Comparison of ENCODE assay signal across 17 mouse cellular contexts in the genomic region with DNA sequence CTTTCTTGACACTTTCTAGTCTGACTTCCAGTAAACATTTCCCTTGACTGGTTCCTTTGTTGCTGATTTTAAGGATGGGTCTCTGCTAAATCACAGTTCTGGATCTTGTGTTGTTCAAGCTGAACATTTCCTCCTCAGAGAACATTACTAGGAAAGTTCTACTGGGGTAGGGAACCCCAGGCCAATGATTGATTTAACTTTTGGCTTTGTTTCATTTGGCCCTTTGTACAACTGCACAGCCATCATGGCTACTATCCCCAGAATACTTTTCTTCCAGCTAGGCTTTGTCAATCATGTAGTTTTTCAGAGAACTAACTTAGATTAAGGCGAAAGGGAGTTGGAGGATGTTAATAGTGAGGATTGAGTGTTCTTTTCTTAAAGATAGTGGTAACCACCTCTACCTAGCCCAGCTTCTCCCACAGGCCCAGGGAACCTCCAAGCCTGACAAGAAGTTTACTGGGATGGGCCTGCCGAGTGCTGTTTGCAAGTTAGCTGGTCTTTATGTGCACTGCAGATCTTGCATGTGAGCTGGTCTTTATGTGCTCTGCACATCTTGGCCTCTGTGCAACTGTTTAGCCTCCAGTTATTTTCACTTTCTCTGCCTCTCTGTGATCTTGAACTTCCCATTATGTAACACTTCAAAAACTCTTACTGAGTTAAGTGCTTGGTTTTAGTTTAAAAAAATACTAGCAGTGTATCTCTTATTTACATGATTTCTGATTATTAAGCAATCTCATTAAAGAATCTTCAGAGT. TPM values are rescaled to one million over a fixed set of nuclear protein-coding genes. Genes with fewer than 3 reads are reported as not detected.
DNase-seq lines count a peak whose midpoint lies in the region; ATAC-seq and TF ChIP-seq lines count a peak whose summit lies in the region.
"Had no signal": no experiment of that assay in that cellular context is flagged by ENCODE, and none has a peak within 500 bp of the region (broad histone marks: within the 10 kb centered on the region; RNA-seq: fewer than 3 reads in every experiment).

No protein-coding gene starts in this region.

- no peak for TF ChIP-seq EP300 in heart, adult 2 months (IDR thresholded peaks at IDR 0.05; ENCODE audit: insufficient read depth, low read depth, low read length)

- H3K4me2 ChIP-seq in liver, embryonic 12.5 days, result no peak overlapping the region
- H3K4me2 ChIP-seq in embryonic facial prominence, embryonic 13.5 days, result 0 out of 2 replicates have a peak overlapping the region, but pooled peaks have one; percentile 1
- H3K4me2 ChIP-seq: heart, embryonic 11.5 days; neural tube, embryonic 13.5 days had no signal

- peaks cover 8% of the 10 kb centered on the region for H3K4me1 ChIP-seq in heart, adult 2 months (ENCODE audit: control insufficient read depth, insufficient read depth, low read length)
- H3K4me1 ChIP-seq in liver, adult 2 months (ENCODE audit: control insufficient read depth, insufficient read depth, low read length), result peaks cover 18% of the 10 kb centered on the region
- peaks cover 20% of the 10 kb centered on the region for H3K4me1 ChIP-seq in liver, embryonic 12.5 days
- H3K4me1 ChIP-seq in embryonic facial prominence, embryonic 13.5 days, result peaks cover 15% of the 10 kb centered on the region

- H3K79me2 ChIP-seq in heart, adult 2 months (replicated peaks; ENCODE audit: control insufficient read depth, insufficient read depth, low read length), result peaks cover 5% of the 10 kb centered on the region
- H3K79me2 ChIP-seq in liver, adult 2 months (ENCODE audit: control insufficient read depth, insufficient read depth, low read length), result peaks cover 36% of the 10 kb centered on the region

- peaks cover 12% of the 10 kb centered on the region for H3K36me3 ChIP-seq in heart, adult 2 months (ENCODE audit: control insufficient read depth, insufficient read depth, low read length)
- no peaks in the 10 kb centered on the region for H3K36me3 ChIP-seq in liver, adult 2 months (ENCODE audit: control insufficient read depth, insufficient read depth, low read length)
- no peaks in the 10 kb centered on the region for H3K36me3 ChIP-seq in liver, embryonic 12.5 days
- no peaks in the 10 kb centered on the region for H3K36me3 ChIP-seq in embryonic facial prominence, embryonic 13.5 days
- H3K36me3 ChIP-seq: neural tube, embryonic 13.5 days had no signal

- H3K27me3 ChIP-seq in heart, adult 2 months (ENCODE audit: control insufficient read depth, insufficient read depth, low read length), result no peaks in the 10 kb centered on the region
- H3K27me3 ChIP-seq in liver, adult 2 months (ENCODE audit: control insufficient read depth, insufficient read depth, low read length), result no peaks in the 10 kb centered on the region
- H3K27me3 ChIP-seq in liver, embryonic 12.5 days (replicated peaks), result no peaks in the 10 kb centered on the region
- no peaks in the 10 kb centered on the region for H3K27me3 ChIP-seq in embryonic facial prominence, embryonic 13.5 days
- H3K27me3 ChIP-seq: neural tube, embryonic 13.5 days had no signal

- H3K4me3 ChIP-seq in heart, adult 2 months, result no peak overlapping the region
- no peak overlapping the region for H3K4me3 ChIP-seq in liver, adult 2 months (ENCODE audit: insufficient read depth, low read depth, low read length)
- no peak overlapping the region for H3K4me3 ChIP-seq in liver, embryonic 12.5 days
- no peak overlapping the region for H3K4me3 ChIP-seq in embryonic facial prominence, embryonic 13.5 days
- H3K4me3 ChIP-seq: neural tube, embryonic 13.5 days had no signal

- no peak for ATAC-seq in liver, embryonic 12.5 days
- no peak for ATAC-seq in embryonic facial prominence, embryonic 13.5 days (ENCODE audit: insufficient number of reproducible peaks, insufficient read depth, low FRiP score, low TSS enrichment, low read depth)
- no peak for ATAC-seq in megakaryocyte, adult 5-6 weeks (ENCODE audit: poor library complexity, severe bottlenecking)
- ATAC-seq: liver, postnatal 0 days; midbrain, embryonic 16.5 days had no signal

- intact Hi-C loops in heart, adult 2 months (cut with DNase I), result no loop called here
- intact Hi-C loops in heart, postnatal 10 days (cut with DNase I), result loop anchor here (10.0 kb wide), 1 partner anchor 50 kb away; no protein-coding TSS in a partner anchor

- DNase-seq in heart, adult 2 months, result no peak
- DNase-seq in heart, postnatal 10 days, result no peak
- DNase-seq in liver, adult 2 months (ENCODE audit: extremely low read depth, low read depth, low spot score), result peak; percentile 79
- peak; percentile 34 for DNase-seq in CD4-positive helper T cell, adult 2 months (ENCODE audit: low read depth, low spot score)
- DNase-seq in ovary, postnatal 10 days (ENCODE audit: low spot score), result no peak
- DNase-seq: cerebellum, adult 9-11 months; gastrocnemius, postnatal 25 days; layer of hippocampus, adult 9-11 months; liver, postnatal 0 days; right cerebral cortex, postnatal 25 days had no signal

- no peak for TF ChIP-seq POLR2A in heart, adult 2 months (IDR thresholded peaks at IDR 0.05; ENCODE audit: insufficient read depth, low read depth, low read length)
- TF ChIP-seq POLR2A in liver, adult 2 months (IDR thresholded peaks at IDR 0.05; ENCODE audit: extremely low read depth, insufficient read depth, low read length), result no peak

- no peaks in the 10 kb centered on the region for H3K9me3 ChIP-seq in liver, embryonic 12.5 days (replicated peaks)
- H3K9me3 ChIP-seq in embryonic facial prominence, embryonic 13.5 days, result no peaks in the 10 kb centered on the region
- H3K9me3 ChIP-seq: neural tube, embryonic 13.5 days had no signal

- 68% methylated on average over 2 of the region's 2 CpGs for WGBS in heart, adult 2 months
- 41% methylated on average over 2 of the region's 2 CpGs for WGBS in liver, adult 2 months
- WGBS in liver, embryonic 12.5 days (ENCODE audit: insufficient replicate concordance), result 66% methylated on average over 2 of the region's 2 CpGs
- WGBS in embryonic facial prominence, embryonic 13.5 days, result 60% methylated on average over 2 of the region's 2 CpGs

- no peak overlapping the region for H3K9ac ChIP-seq in heart, adult 2 months (ENCODE audit: low read depth, low read length)
- no peak overlapping the region for H3K9ac ChIP-seq in liver, adult 2 months (ENCODE audit: low read depth, low read length)
- H3K9ac ChIP-seq in liver, embryonic 12.5 days, result no peak overlapping the region
- no peak overlapping the region for H3K9ac ChIP-seq in embryonic facial prominence, embryonic 13.5 days
- H3K9ac ChIP-seq: liver, postnatal 0 days; neural tube, embryonic 13.5 days had no signal

- TF ChIP-seq CTCF in heart, adult 2 months (IDR thresholded peaks at IDR 0.05), result no peak
- TF ChIP-seq CTCF in liver, adult 2 months (IDR thresholded peaks at IDR 0.05; ENCODE audit: low read depth, low read length), result no peak

- H3K27ac ChIP-seq in heart, adult 2 months, result peak overlapping the region; percentile 13; the same call in 1 of the 2 replicates
- peak overlapping the region; percentile 94 for H3K27ac ChIP-seq in liver, adult 2 months (replicated peaks; ENCODE audit: insufficient read depth, low read depth, low read length)
- no peak overlapping the region for H3K27ac ChIP-seq in liver, embryonic 12.5 days
- H3K27ac ChIP-seq in embryonic facial prominence, embryonic 13.5 days, result 0 out of 2 replicates have a peak overlapping the region, but pooled peaks have one; percentile 35
- H3K27ac ChIP-seq: kidney, postnatal 0 days; neural tube, embryonic 13.5 days had no signal

RNA-seq across cellular contexts. Expression of gene Stim2, which starts 7.0 kb away (rescaled TPM):
- 10 to 100 TPM; 16.5 to 17.2 TPM for total RNA-seq in heart, adult 2 months (2021)
- polyA plus RNA-seq in heart, adult 2 months (2012; rRNA removed), result 8.2 and 11.5 TPM in 2 replicates
- total RNA-seq in heart, postnatal 10 days (2021), result 10 to 100 TPM; 24.8 to 27.2 TPM
- total RNA-seq in liver, adult 2 months (2014; rRNA removed), result 13.2 and 13.7 TPM in 2 replicates
- 7.1 and 12.2 TPM in 2 replicates for polyA plus RNA-seq in liver, adult 2 months (2012; rRNA removed)
- 8.1 and 9.1 TPM in 2 replicates for polyA plus RNA-seq in liver, embryonic 12.5 days (2016; fragmentation: Nextera tagmentation; extraction: Ambion mirVana)
- 14.8 and 16.4 TPM in 2 replicates for polyA plus RNA-seq in embryonic facial prominence, embryonic 13.5 days (2015; fragmentation: Nextera tagmentation; extraction: Ambion mirVana)
- total RNA-seq in megakaryocyte, adult 5-6 weeks (2015), result 31.2 and 33.7 TPM in 2 replicates
- 29.2 and 35.5 TPM in 2 replicates for total RNA-seq in megakaryocyte, adult 5-6 weeks (2017)

Comparison
In these comparisons a context has a peak if more than half of its experiments do, and no peak if none do; other contexts are left out.
1. DNase-seq: peak in liver, adult 2 months (single experiment) and CD4-positive helper T cell, adult 2 months (single experiment); none in heart, adult 2 months (0 of 2), heart, postnatal 10 days (0 of 2) and ovary, postnatal 10 days (single experiment).